Mouse (Mus musculus) kidney, embryonic 15.5 days (tissue): ENCODE data around the gene Cpsf2. TPM values are rescaled to one million over a fixed set of nuclear protein-coding genes. Genes with fewer than 3 reads are reported as not detected.

Experiments
- ATAC-seq: fragments of 200-750 bp; cut with Nextera tagmentation; replicated peaks from 2 replicates; pipeline ENCODE4 v1.8.0; 2017; ENCODE audit warnings: moderate TSS enrichment; ENCODE audit not compliant: low FRiP score
- H3K27ac ChIP-seq: fragments of 300-500 bp; sonication (generic); 2 replicates; pipeline ENCODE4 v1.5.1; 2015; ENCODE audit warnings: mild to moderate bottlenecking, inconsistent platforms
- H3K27me3 ChIP-seq: fragments of 300-500 bp; sonication (generic); 2 replicates; pipeline ENCODE4 v1.6.1; 2015; ENCODE audit warnings: inconsistent platforms
- H3K36me3 ChIP-seq: fragments of 300-500 bp; sonication (generic); 2 replicates; pipeline ENCODE4 v1.6.1; 2015; ENCODE audit warnings: inconsistent platforms
- H3K4me1 ChIP-seq: fragments of 300-500 bp; sonication (generic); 2 replicates; pipeline ENCODE4 v1.6.1; 2015; ENCODE audit warnings: inconsistent platforms
- H3K4me2 ChIP-seq: fragments of 300-500 bp; sonication (generic); 2 replicates; pipeline ENCODE4 v1.6.1; 2015; ENCODE audit warnings: moderate library complexity, mild to moderate bottlenecking, inconsistent platforms
- H3K4me3 ChIP-seq: fragments of 300-500 bp; sonication (generic); replicated peaks from 2 replicates; pipeline ENCODE4 v1.5.1; 2015; ENCODE audit warnings: mild to moderate bottlenecking, inconsistent platforms
- H3K9ac ChIP-seq: fragments of 300-500 bp; sonication (generic); 2 replicates; pipeline ENCODE4 v1.6.1; 2015; ENCODE audit warnings: mild to moderate bottlenecking, inconsistent platforms
- H3K9me3 ChIP-seq: fragments of 300-500 bp; sonication (generic); replicated peaks from 2 replicates; pipeline ENCODE4 v1.6.1; 2016; ENCODE audit warnings: inconsistent platforms
- WGBS: fragments of 180-500 bp; shearing (Covaris S2); methylation state at CpG from one replicate; pipeline ENCODE4 v1.1.7; 2015; ENCODE audit warnings: mixed read lengths; 5-methylcytosine and 5-hydroxymethylcytosine counted together
- polyA plus RNA-seq: library from polyadenylated mRNA; unstranded; fragments of >200 nt; fragmentation: Nextera tagmentation; extraction: Ambion mirVana; gene quantifications from 2 replicates; pipeline ENCODE4 v1.2.1, GENCODE M21; 2015

Cpsf2 gene
- polyA plus RNA-seq, 1 experiment from 2014 or later: 30.9 TPM

- 81% methylated on average over 4 of the region's 4 CpGs for WGBS
Observed at GRCm38 (mm10) chr12:102034934-102035333, 59.1 kb downstream of the Cpsf2 start.

GRCm38 (mm10) chr12:102039861-102040260 is 64.1 kb downstream of the Cpsf2 start:
- no peak overlapping the region for H3K9ac ChIP-seq
- no peak overlapping the region for H3K4me2 ChIP-seq
- no peak overlapping the region for H3K4me3 ChIP-seq
- no peaks in the 10 kb centered on the region for H3K27me3 ChIP-seq
- H3K27ac ChIP-seq: no peak overlapping the region
- H3K9me3 ChIP-seq: no peaks in the 10 kb centered on the region
- ATAC-seq: no peak
- WGBS: 93% methylated on average over 2 of the region's 2 CpGs
- no peaks in the 10 kb centered on the region for H3K4me1 ChIP-seq
- no peaks in the 10 kb centered on the region for H3K36me3 ChIP-seq

More at GRCm38 (mm10) chr12:102034934-102035333, 59.1 kb downstream of the Cpsf2 start:
- H3K27ac ChIP-seq: no peak overlapping the region
- H3K4me1 ChIP-seq: no peaks in the 10 kb centered on the region
- no peaks in the 10 kb centered on the region for H3K27me3 ChIP-seq
- no peak overlapping the region for H3K4me2 ChIP-seq
- no peak for ATAC-seq
- H3K4me3 ChIP-seq: no peak overlapping the region
- no peaks in the 10 kb centered on the region for H3K36me3 ChIP-seq
- H3K9me3 ChIP-seq: no peaks in the 10 kb centered on the region
- H3K9ac ChIP-seq: no peak overlapping the region

GRCm38 (mm10) chr12:102041699-102042098 is 65.9 kb downstream of the Cpsf2 start:
- no peak for ATAC-seq
- Histone ChIP-seq H3K4me1 (no peaks in the 10 kb centered on the region), H3K27me3 (no peaks in the 10 kb centered on the region), H3K27ac (no peak overlapping the region), H3K36me3 (no peaks in the 10 kb centered on the region), H3K9ac (no peak overlapping the region), H3K4me3 (no peak overlapping the region), H3K4me2 (no peak overlapping the region), H3K9me3 (no peaks in the 10 kb centered on the region)
- WGBS: 57% methylated on average over 2 of the region's 2 CpGs

- Histone ChIP-seq H3K9ac (no peak overlapping the region), H3K4me3 (no peak overlapping the region), H3K4me1 (no peaks in the 10 kb centered on the region), H3K27ac (no peak overlapping the region), H3K27me3 (no peaks in the 10 kb centered on the region), H3K4me2 (no peak overlapping the region), H3K9me3 (no peaks in the 10 kb centered on the region), H3K36me3 (no peaks in the 10 kb centered on the region)
- no peak for ATAC-seq
- WGBS: 36% methylated on average over 7 of the region's 7 CpGs
Observed at GRCm38 (mm10) chr12:102042247-102042646, 66.5 kb downstream of the Cpsf2 start.

GRCm38 (mm10) chr12:102043840-102044239 is 68.1 kb downstream of the Cpsf2 start:
- no peak overlapping the region for H3K9ac ChIP-seq
- ATAC-seq: no peak
- no peak overlapping the region for H3K27ac ChIP-seq
- H3K4me2 ChIP-seq: no peak overlapping the region
- H3K4me3 ChIP-seq: no peak overlapping the region
- no peaks in the 10 kb centered on the region for H3K27me3 ChIP-seq
- H3K36me3 ChIP-seq: no peaks in the 10 kb centered on the region
- H3K4me1 ChIP-seq: no peaks in the 10 kb centered on the region
- WGBS: 81% methylated on average over 5 of the region's 5 CpGs
- no peaks in the 10 kb centered on the region for H3K9me3 ChIP-seq

- H3K4me3 ChIP-seq: no peak overlapping the region
- H3K9ac ChIP-seq: no peak overlapping the region
- H3K27ac ChIP-seq: no peak overlapping the region
- no peak for ATAC-seq
- H3K4me2 ChIP-seq: no peak overlapping the region
- no peaks in the 10 kb centered on the region for H3K36me3 ChIP-seq
- no peaks in the 10 kb centered on the region for H3K27me3 ChIP-seq
- no peaks in the 10 kb centered on the region for H3K4me1 ChIP-seq
- 89% methylated on average over 4 of the region's 4 CpGs for WGBS
- H3K9me3 ChIP-seq: no peaks in the 10 kb centered on the region
Observed at GRCm38 (mm10) chr12:102054155-102054554, 78.4 kb downstream of the Cpsf2 start.

GRCm38 (mm10) chr12:102055758-102056157 is 80.0 kb downstream of the Cpsf2 start:
- H3K27me3 ChIP-seq: no peaks in the 10 kb centered on the region
- no peaks in the 10 kb centered on the region for H3K36me3 ChIP-seq
- H3K4me3 ChIP-seq: no peak overlapping the region
- H3K4me2 ChIP-seq: no peak overlapping the region
- no peak overlapping the region for H3K9ac ChIP-seq
- WGBS: 95% methylated on average over 10 of the region's 10 CpGs
- H3K9me3 ChIP-seq: no peaks in the 10 kb centered on the region
- no peaks in the 10 kb centered on the region; the same call in 1 of the 2 replicates for H3K4me1 ChIP-seq
- no peak for ATAC-seq
- H3K27ac ChIP-seq: no peak overlapping the region

Other genes with a start within 250 kb of the Cpsf2 start
- gene Fbln5, start 156.9 kb upstream of the Cpsf2 start, polyA plus RNA-seq: 111 and 112 TPM in 2 replicates
- gene Trip11, start 62.7 kb upstream of the Cpsf2 start, polyA plus RNA-seq: 22.6 and 26.7 TPM in 2 replicates
- gene Atxn3, start 17.7 kb upstream of the Cpsf2 start, polyA plus RNA-seq: 11.7 and 14.9 TPM in 2 replicates
- gene Slc24a4, start 152.7 kb downstream of the Cpsf2 start, polyA plus RNA-seq: 0.06 and 0.10 TPM in 2 replicates